Mouse (Mus musculus) kidney, embryonic 14.5 days (tissue): ENCODE measurements at regions not wholly inside any gene's neighbourhood (a gene's known extent, or its start where the extent isn't known, plus 50 kb on each side); places are given as distances from the start of the nearest gene placed in this dataset.

Source experiments
- ATAC-seq: fragments of 200-750 bp; cut with Nextera tagmentation; 2 replicates; pipeline ENCODE4 v1.8.0; 2017; ENCODE audit warnings: moderate number of reproducible peaks, mild to moderate bottlenecking, moderate TSS enrichment, moderate library complexity; ENCODE audit not compliant: low FRiP score, low TSS enrichment
- H3K27ac ChIP-seq: fragments of 300-500 bp; sonication (generic); 2 replicates; pipeline ENCODE4 v1.5.1; 2014; ENCODE audit warnings: low read depth, mild to moderate bottlenecking, low read length, moderate library complexity, mixed read lengths
- H3K27me3 ChIP-seq: fragments of 300-500 bp; sonication (generic); 2 replicates; pipeline ENCODE4 v1.6.1; 2014; ENCODE audit warnings: mild to moderate bottlenecking, low read length; ENCODE audit not compliant: control insufficient read depth, insufficient read depth
- H3K36me3 ChIP-seq: fragments of 300-500 bp; sonication (generic); 2 replicates; pipeline ENCODE4 v1.6.1; 2014; ENCODE audit warnings: low read length, mixed read lengths; ENCODE audit not compliant: control insufficient read depth, insufficient read depth
- H3K4me1 ChIP-seq: fragments of 300-500 bp; sonication (generic); 2 replicates; pipeline ENCODE4 v1.6.1; 2014; ENCODE audit warnings: low read length, mixed read lengths; ENCODE audit not compliant: control insufficient read depth, insufficient read depth
- H3K4me2 ChIP-seq: fragments of 300-500 bp; sonication (generic); replicated peaks from 2 replicates; pipeline ENCODE4 v1.6.1; 2014; ENCODE audit warnings: low read depth, mild to moderate bottlenecking, low read length
- H3K4me3 ChIP-seq: fragments of 300-500 bp; sonication (generic); 2 replicates; pipeline ENCODE4 v1.5.1; 2014; ENCODE audit warnings: mild to moderate bottlenecking, low read length
- H3K9ac ChIP-seq: fragments of 300-500 bp; sonication (generic); 2 replicates; pipeline ENCODE4 v1.6.1; 2014; ENCODE audit warnings: low read depth, mild to moderate bottlenecking, low read length, moderate library complexity
- H3K9me3 ChIP-seq: fragments of 300-500 bp; sonication (generic); 2 replicates; pipeline ENCODE4 v1.6.1; 2016; ENCODE audit warnings: low read length; ENCODE audit not compliant: control insufficient read depth
- WGBS: fragments of 180-500 bp; shearing (Covaris S2); extraction: QIAGEN DNeasy Blood & Tissue Kit; methylation state at CpG from one replicate; pipeline ENCODE4 v1.1.7; 2014; 5-methylcytosine and 5-hydroxymethylcytosine counted together

GRCm38 (mm10) chr2:133614672-133615071 is 62.7 kb downstream of the Bmp2 start:
- Histone ChIP-seq H3K36me3 (no peaks in the 10 kb centered on the region), H3K27ac (no peak overlapping the region), H3K9ac (no peak overlapping the region), H3K9me3 (no peaks in the 10 kb centered on the region), H3K27me3 (no peaks in the 10 kb centered on the region), H3K4me2 (no peak overlapping the region), H3K4me1 (no peaks in the 10 kb centered on the region), H3K4me3 (no peak overlapping the region)
- WGBS, result 35% methylated on average over 4 of the region's 4 CpGs
- ATAC-seq, result peak; percentile 77; the same call in 1 of the 2 replicates

- ATAC-seq, result no peak
- WGBS, result 84% methylated on average over 3 of the region's 3 CpGs
- no peaks in the 10 kb centered on the region for H3K27me3 ChIP-seq
Measured at GRCm38 (mm10) chr2:133615299-133615698, 63.3 kb downstream of the Bmp2 start.

GRCm38 (mm10) chr2:133617317-133617835 is 65.4 kb downstream of the Bmp2 start:
- ATAC-seq, result no peak
- no peak overlapping the region for H3K4me2 ChIP-seq
- H3K4me1 ChIP-seq, result no peaks in the 10 kb centered on the region
- WGBS, result 79% methylated on average over 3 of the region's 3 CpGs
- H3K36me3 ChIP-seq, result no peaks in the 10 kb centered on the region
- H3K9me3 ChIP-seq, result no peaks in the 10 kb centered on the region
- no peaks in the 10 kb centered on the region for H3K27me3 ChIP-seq
- H3K27ac ChIP-seq, result no peak overlapping the region
- no peak overlapping the region for H3K4me3 ChIP-seq
- no peak overlapping the region for H3K9ac ChIP-seq

More at GRCm38 (mm10) chr2:133615299-133615698, 63.3 kb downstream of the Bmp2 start:
- Histone ChIP-seq H3K4me3 (no peak overlapping the region), H3K9me3 (no peaks in the 10 kb centered on the region), H3K27ac (no peak overlapping the region), H3K4me1 (no peaks in the 10 kb centered on the region), H3K4me2 (no peak overlapping the region), H3K36me3 (no peaks in the 10 kb centered on the region), H3K9ac (no peak overlapping the region)

- H3K27ac ChIP-seq, result no peak overlapping the region
- H3K9me3 ChIP-seq, result no peaks in the 10 kb centered on the region
- 7% methylated on average over 2 of the region's 2 CpGs for WGBS
- no peak overlapping the region for H3K9ac ChIP-seq
- ATAC-seq, result 0 out of 2 replicates have a peak, but pooled peaks have one; percentile 43
- no peak overlapping the region for H3K4me2 ChIP-seq
- no peaks in the 10 kb centered on the region for H3K27me3 ChIP-seq
- H3K4me1 ChIP-seq, result no peaks in the 10 kb centered on the region
- H3K36me3 ChIP-seq, result no peaks in the 10 kb centered on the region
- H3K4me3 ChIP-seq, result no peak overlapping the region
Measured at GRCm38 (mm10) chr2:133622523-133622922, 70.6 kb downstream of the Bmp2 start.

GRCm38 (mm10) chr2:133625542-133625941 is 73.6 kb downstream of the Bmp2 start:
- no peak overlapping the region for H3K4me3 ChIP-seq
- WGBS, result 34% methylated on average over 2 of the region's 2 CpGs
- H3K9ac ChIP-seq, result no peak overlapping the region
- ATAC-seq, result no peak
- H3K4me2 ChIP-seq, result no peak overlapping the region
- no peaks in the 10 kb centered on the region for H3K27me3 ChIP-seq
- H3K36me3 ChIP-seq, result no peaks in the 10 kb centered on the region
- no peak overlapping the region for H3K27ac ChIP-seq
- 0 out of 2 replicates have a peak, but pooled peaks cover under 1% of the 10 kb centered on the region for H3K4me1 ChIP-seq
- H3K9me3 ChIP-seq, result no peaks in the 10 kb centered on the region

DNA sequence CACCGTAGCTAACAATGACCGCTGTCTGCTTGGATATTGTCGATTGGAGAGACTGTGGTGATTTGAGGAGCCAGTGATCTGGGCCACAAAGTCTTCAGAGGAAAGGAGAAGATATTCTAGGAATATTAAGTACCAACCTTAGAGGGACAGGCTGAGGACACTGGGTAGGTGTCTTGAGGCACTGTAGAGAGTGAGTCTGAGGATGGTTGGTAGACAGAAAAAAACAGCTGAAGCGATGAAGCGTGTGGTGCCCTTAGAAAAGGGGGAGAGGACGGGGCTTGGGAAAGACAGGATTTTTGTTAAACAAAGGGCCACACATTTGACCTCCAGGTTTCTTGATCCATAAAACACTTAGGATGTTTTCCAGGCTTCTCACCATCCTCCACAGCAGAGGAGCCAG is 76.9 kb downstream of the Bmp2 start:
- Histone ChIP-seq H3K9ac (no peak overlapping the region), H3K9me3 (no peaks in the 10 kb centered on the region), H3K4me3 (no peak overlapping the region), H3K4me2 (no peak overlapping the region), H3K36me3 (no peaks in the 10 kb centered on the region), H3K27ac (no peak overlapping the region), H3K27me3 (no peaks in the 10 kb centered on the region), H3K4me1 (0 out of 2 replicates have a peak, but pooled peaks cover 9% of the 10 kb centered on the region)
- peak; percentile 63; the same call in 1 of the 2 replicates for ATAC-seq
- WGBS, result 52% methylated on average over 6 of the region's 6 CpGs

- WGBS, result 0% methylated on average over 1 of the region's 1 CpGs
- Histone ChIP-seq H3K9ac (no peak overlapping the region), H3K27me3 (no peaks in the 10 kb centered on the region; the same call in 1 of the 2 replicates), H3K27ac (no peak overlapping the region), H3K4me2 (no peak overlapping the region), H3K4me3 (no peak overlapping the region), H3K36me3 (no peaks in the 10 kb centered on the region), H3K9me3 (no peaks in the 10 kb centered on the region), H3K4me1 (0 out of 2 replicates have a peak, but pooled peaks cover 9% of the 10 kb centered on the region)
- peak; percentile 95 for ATAC-seq
Measured at GRCm38 (mm10) chr2:133635434-133635833, 83.5 kb downstream of the Bmp2 start.

GRCm38 (mm10) chr2:133649874-133650481 is 98.0 kb downstream of the Bmp2 start:
- peak; percentile 71; the same call in 1 of the 2 replicates for ATAC-seq
- WGBS, result 37% methylated on average over 6 of the region's 6 CpGs
- Histone ChIP-seq H3K36me3 (no peaks in the 10 kb centered on the region), H3K4me1 (no peaks in the 10 kb centered on the region), H3K27me3 (no peaks in the 10 kb centered on the region), H3K9ac (no peak overlapping the region), H3K9me3 (no peaks in the 10 kb centered on the region), H3K4me2 (no peak overlapping the region), H3K4me3 (no peak overlapping the region), H3K27ac (no peak overlapping the region)

DNA sequence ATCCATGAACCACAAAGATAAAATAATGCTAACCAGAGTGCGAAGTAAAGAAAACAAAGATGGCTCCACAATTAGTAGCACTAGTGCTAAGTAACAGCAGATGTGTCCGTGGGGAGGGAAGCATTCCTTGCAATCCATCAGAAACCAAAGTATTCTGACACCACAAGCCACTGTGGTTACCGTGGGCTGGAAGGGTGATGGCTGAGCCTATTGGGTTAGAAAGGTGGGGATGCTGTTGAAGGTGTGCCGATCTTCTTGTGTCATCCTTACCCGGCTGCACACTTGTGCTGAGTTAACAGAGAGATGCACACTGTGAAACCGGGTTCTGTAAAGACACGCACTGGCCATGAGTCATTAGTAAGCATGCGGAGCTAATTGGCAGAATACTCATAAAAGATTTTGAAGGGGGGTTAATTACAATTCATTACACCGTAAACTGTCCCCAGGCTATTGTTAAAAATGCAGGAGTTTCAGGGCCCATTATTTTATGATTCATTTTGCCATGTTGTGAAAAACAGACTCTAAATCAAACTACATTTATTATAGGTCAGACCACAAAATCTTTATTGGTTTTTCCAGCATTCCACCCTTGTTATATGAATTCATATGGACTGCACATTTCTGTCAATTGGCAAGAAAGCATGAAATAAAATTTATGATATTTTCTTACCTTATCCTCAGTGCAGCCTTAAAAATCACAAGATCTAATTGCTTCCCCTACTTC is 114.5 kb downstream of the Bmp2 start:
- H3K27ac ChIP-seq, result no peak overlapping the region
- no peaks in the 10 kb centered on the region for H3K4me1 ChIP-seq
- H3K36me3 ChIP-seq, result no peaks in the 10 kb centered on the region
- 65% methylated on average over 9 of the region's 9 CpGs for WGBS
- no peak for ATAC-seq
- H3K4me2 ChIP-seq, result no peak overlapping the region
- H3K27me3 ChIP-seq, result no peaks in the 10 kb centered on the region
- no peak overlapping the region for H3K9ac ChIP-seq
- H3K9me3 ChIP-seq, result no peaks in the 10 kb centered on the region
- H3K4me3 ChIP-seq, result no peak overlapping the region
